Mouse (Mus musculus): ENCODE results near the gene Urm1.
A peak's percentile ranks its signal among the peaks of the same experiment; 100 is the strongest.

- TF ChIP-seq CTCF (IDR thresholded peaks at IDR 0.05; ENCODE audit: extremely low read depth, insufficient read length, insufficient replicate concordance, low read depth, low read length) (no peak), POLR2A (IDR thresholded peaks at IDR 0.05; ENCODE audit: low read depth, low read length) (peak; percentile 94)
Measured at GRCm38 (mm10) chr2:29802075-29802826, 17.6 kb upstream of the Urm1 start, which contains the start of gene Slc27a4.
